Mouse (Mus musculus) megakaryocyte, embryonic 14.5 days (primary cell): ENCODE data around the gene Fbxo48.

ENCODE experiments used
- FLI1 ChIP-seq: IDR thresholded peaks from 2 replicates; pipeline ENCODE4 v1.6.1; 2012; ENCODE audit warnings: low read length, inconsistent platforms, mixed read lengths
- GATA1 ChIP-seq: IDR thresholded peaks from 3 replicates; pipeline ENCODE4 v1.6.1; 2012; ENCODE audit warnings: mixed read lengths, low read length, inconsistent platforms, borderline replicate concordance

DNA sequence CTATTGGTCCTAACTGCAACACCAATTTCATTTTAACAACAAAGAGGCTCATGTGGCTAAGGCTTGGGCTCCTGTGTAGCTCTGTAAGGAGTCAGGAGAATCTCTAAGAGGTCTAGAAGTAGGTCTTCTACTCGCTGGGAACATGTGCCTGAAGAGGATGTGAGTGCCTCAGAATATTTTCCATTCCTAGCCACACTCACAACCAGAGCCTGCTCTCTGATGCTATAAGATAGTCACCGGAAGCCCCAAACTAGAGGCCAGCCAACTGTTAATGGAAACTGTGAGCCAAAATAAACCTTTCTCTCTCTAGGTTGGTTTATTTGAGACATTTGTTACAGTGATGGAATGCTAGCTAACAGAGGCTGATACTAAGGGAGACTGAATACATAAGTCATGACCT, 26.4 kb downstream of the Fbxo48 start:
- no peak for TF ChIP-seq GATA1
- no peak for TF ChIP-seq FLI1
